Mouse (Mus musculus): ENCODE measurements around the gene Gm45799. TPM values are rescaled to one million over a fixed set of nuclear protein-coding genes. Genes with fewer than 3 reads are reported as not detected.

The Gm45799 gene
- total and polyA plus RNA-seq, 3 experiments = 67.2 to 109 TPM; not detected in 1

DNA sequence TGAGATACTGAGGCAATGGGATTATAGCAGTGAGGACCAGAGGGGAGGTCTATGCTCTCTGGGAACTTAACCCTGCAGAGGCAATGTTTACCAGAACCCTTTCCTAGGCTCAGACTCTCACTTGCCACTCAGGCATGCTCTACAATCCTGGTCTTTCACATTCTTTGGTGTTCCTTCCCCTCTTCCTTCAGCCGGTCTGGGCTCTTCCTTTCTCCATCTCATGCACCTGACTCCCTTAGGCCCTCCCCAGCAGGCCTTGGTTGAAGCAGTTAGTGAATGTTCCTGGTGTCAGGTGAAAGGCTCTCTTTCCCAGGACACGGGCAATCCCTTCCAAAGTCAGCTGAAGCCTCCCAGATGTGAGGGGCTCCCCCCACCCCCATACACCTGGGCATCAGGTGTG, 596 bp upstream of the Gm45799 start, which contains the start of gene Timm10b:
TSS of gene Timm10b (plus strand) at position 301 of the 400 bp plus-strand sequence.
- peak within 1 kb of the TSS; percentile 84 to 89 for H3K4me3 ChIP-seq (ENCODE audit: control insufficient read depth in 1 of 2, insufficient read depth in 1 of 2, low read depth in 2 of 2, low read length in 2 of 2)
- DNase-seq (ENCODE audit: low read depth, low spot score) = no peak
- H3K4me1 ChIP-seq (ENCODE audit: control insufficient read depth in 1 of 2, insufficient read depth in 2 of 2, low read length in 2 of 2) = peaks cover 5 to 21% of the 10 kb centered on the region in 2 experiments; a peak in 3 of 4 replicates
- H3K9me3 ChIP-seq (replicated peaks; ENCODE audit: insufficient read depth, low read length) = no peaks in the 10 kb centered on the region
- TF ChIP-seq NELFE (IDR thresholded peaks at IDR 0.05; ENCODE audit: low read depth, low read length) (no peak), TBP (IDR thresholded peaks at IDR 0.05; ENCODE audit: low read depth, low read length) (no peak), RCOR1 (IDR thresholded peaks at IDR 0.05; ENCODE audit: low read depth, low read length) (no peak), ZNF384 (IDR thresholded peaks at IDR 0.05; ENCODE audit: low read depth, low read length) (no peak), ETS1 (IDR thresholded peaks at IDR 0.05; ENCODE audit: low read depth, low read length) (no peak), E2F4 (IDR thresholded peaks at IDR 0.05; ENCODE audit: borderline replicate concordance, low read depth, low read length) (no peak), RAD21 (IDR thresholded peaks at IDR 0.05; ENCODE audit: low read depth, low read length) (no peak), MAZ (IDR thresholded peaks at IDR 0.05; ENCODE audit: low read depth, low read length) (no peak), ZMIZ1 (IDR thresholded peaks at IDR 0.05; ENCODE audit: low read depth, low read length) (no peak), SIN3A (IDR thresholded peaks at IDR 0.05; ENCODE audit: low read length) (no peak), UBTF (IDR thresholded peaks at IDR 0.05; ENCODE audit: borderline replicate concordance, insufficient read depth, low read depth, low read length) (no peak), POLR2AphosphoS5 (IDR thresholded peaks at IDR 0.05; ENCODE audit: borderline replicate concordance, low read depth, low read length) (no peak), JUND (IDR thresholded peaks at IDR 0.05; ENCODE audit: low read depth, low read length) (no peak), CHD2 (IDR thresholded peaks at IDR 0.05; ENCODE audit: low read length) (no peak)
- H3K27ac ChIP-seq (ENCODE audit: control insufficient read depth, low read depth, low read length) = peak within 1 kb of the TSS; percentile 86
- peak within 1 kb of the TSS; percentile 90 for H3K9ac ChIP-seq (ENCODE audit: control insufficient read depth, low read depth, low read length, poor library complexity, severe bottlenecking)
- peaks cover 27% of the 10 kb centered on the region for H3K79me2 ChIP-seq (ENCODE audit: control insufficient read depth, insufficient read depth, low read length, poor library complexity)
- H3K36me3 ChIP-seq (ENCODE audit: control insufficient read depth in 1 of 2, insufficient read depth in 2 of 2, low read length in 2 of 2) = peaks cover 0 to 24% of the 10 kb centered on the region in 2 experiments; a peak in 2 of 4 replicates
- no peaks in the 10 kb centered on the region for H3K27me3 ChIP-seq (ENCODE audit: control insufficient read depth in 1 of 2, insufficient read depth in 2 of 2, low read length in 2 of 2)

- Histone ChIP-seq H3K4me3 (ENCODE audit: control insufficient read depth in 1 of 2, insufficient read depth in 1 of 2, low read depth in 2 of 2, low read length in 2 of 2) (peak overlapping the region; percentile 84 to 89), H3K36me3 (ENCODE audit: control insufficient read depth in 1 of 2, insufficient read depth in 2 of 2, low read length in 2 of 2) (peaks cover 0 to 19% of the 10 kb centered on the region in 2 experiments; a peak in 2 of 4 replicates), H3K9ac (ENCODE audit: control insufficient read depth, low read depth, low read length, poor library complexity, severe bottlenecking) (peak overlapping the region; percentile 90), H3K27ac (ENCODE audit: control insufficient read depth, low read depth, low read length) (peak overlapping the region; percentile 86), H3K4me1 (ENCODE audit: control insufficient read depth in 1 of 2, insufficient read depth in 2 of 2, low read length in 2 of 2) (peaks cover 2 to 17% of the 10 kb centered on the region in 2 experiments; a peak in 2 of 4 replicates), H3K27me3 (ENCODE audit: control insufficient read depth in 1 of 2, insufficient read depth in 2 of 2, low read length in 2 of 2) (no peaks in the 10 kb centered on the region), H3K79me2 (ENCODE audit: control insufficient read depth, insufficient read depth, low read length, poor library complexity) (peaks cover 27% of the 10 kb centered on the region), H3K9me3 (replicated peaks; ENCODE audit: insufficient read depth, low read length) (no peaks in the 10 kb centered on the region)
- no peak for DNase-seq (ENCODE audit: low read depth, low spot score)
- no peak for TF ChIP-seq NELFE (IDR thresholded peaks at IDR 0.05; ENCODE audit: low read depth, low read length)
Measured at GRCm38 (mm10) chr7:105640894-105641255, 523 bp downstream of the Gm45799 start.

GRCm38 (mm10) chr7:105641936-105642335, 1.6 kb downstream of the Gm45799 start:
- peaks cover 2 to 17% of the 10 kb centered on the region in 2 experiments; a peak in 2 of 4 replicates for H3K4me1 ChIP-seq (ENCODE audit: control insufficient read depth in 1 of 2, insufficient read depth in 2 of 2, low read length in 2 of 2)
- H3K79me2 ChIP-seq (ENCODE audit: control insufficient read depth, insufficient read depth, low read length, poor library complexity) = peaks cover 27% of the 10 kb centered on the region
- TF ChIP-seq ELF1 (IDR thresholded peaks at IDR 0.05; ENCODE audit: low read depth, low read length) = no peak
- no peak for TF ChIP-seq JUND (IDR thresholded peaks at IDR 0.05; ENCODE audit: low read depth, low read length)
- no peak for TF ChIP-seq NELFE (IDR thresholded peaks at IDR 0.05; ENCODE audit: low read depth, low read length)
- no peak for TF ChIP-seq NRF1 (IDR thresholded peaks at IDR 0.05; ENCODE audit: insufficient read depth, low read depth, low read length, poor library complexity, severe bottlenecking)
- no peak overlapping the region for H3K4me3 ChIP-seq (ENCODE audit: control insufficient read depth in 1 of 2, insufficient read depth in 1 of 2, low read depth in 2 of 2, low read length in 2 of 2)
- DNase-seq (ENCODE audit: low read depth, low spot score) = no peak
- no peaks in the 10 kb centered on the region for H3K9me3 ChIP-seq (replicated peaks; ENCODE audit: insufficient read depth, low read length)
- H3K27me3 ChIP-seq (ENCODE audit: control insufficient read depth in 1 of 2, insufficient read depth in 2 of 2, low read length in 2 of 2) = no peaks in the 10 kb centered on the region
- no peak overlapping the region for H3K27ac ChIP-seq (ENCODE audit: control insufficient read depth, low read depth, low read length)
- peak overlapping the region; percentile 90; the same call in 1 of the 2 replicates for H3K9ac ChIP-seq (ENCODE audit: control insufficient read depth, low read depth, low read length, poor library complexity, severe bottlenecking)
- peaks cover 0 to 19% of the 10 kb centered on the region in 2 experiments; a peak in 2 of 4 replicates for H3K36me3 ChIP-seq (ENCODE audit: control insufficient read depth in 1 of 2, insufficient read depth in 2 of 2, low read length in 2 of 2)
